Mouse (Mus musculus) lung, embryonic 14.5 days (tissue): Measurements from ENCODE around the gene Kif21b. TPM values are rescaled to one million over a fixed set of nuclear protein-coding genes. Genes with fewer than 3 reads are reported as not detected.
A peak's percentile ranks its signal among the peaks of the same experiment; 100 is the strongest.

Source experiments
- ATAC-seq: fragments of 200-750 bp; cut with Nextera tagmentation; 2 replicates; pipeline ENCODE4 v1.8.0; 2017; ENCODE audit warnings: mild to moderate bottlenecking, moderate TSS enrichment, moderate library complexity; ENCODE audit not compliant: insufficient read depth
- DNase-seq: peaks from one replicate; pipeline ENCODE4 v3.0.0-alpha.2; 2015
- H3K27ac ChIP-seq: fragments of 300-500 bp; sonication (generic); 2 replicates; pipeline ENCODE4 v1.5.1; 2014; ENCODE audit warnings: low read depth, mild to moderate bottlenecking, moderate library complexity
- H3K27me3 ChIP-seq: fragments of 300-500 bp; sonication (generic); 2 replicates; pipeline ENCODE4 v1.6.1; 2014; ENCODE audit warnings: low read length, control low read depth; ENCODE audit not compliant: insufficient read depth
- H3K36me3 ChIP-seq: fragments of 300-500 bp; sonication (generic); 2 replicates; pipeline ENCODE4 v1.6.1; 2014; ENCODE audit warnings: control low read depth; ENCODE audit not compliant: insufficient read depth
- H3K4me1 ChIP-seq: fragments of 300-500 bp; sonication (generic); 2 replicates; pipeline ENCODE4 v1.6.1; 2014; ENCODE audit warnings: antibody characterized with exemption, control low read depth; ENCODE audit not compliant: insufficient read depth
- H3K4me2 ChIP-seq: fragments of 300-500 bp; sonication (generic); 2 replicates; pipeline ENCODE4 v1.6.1; 2014; ENCODE audit warnings: mild to moderate bottlenecking
- H3K4me3 ChIP-seq: fragments of 300-500 bp; sonication (generic); 2 replicates; pipeline ENCODE4 v1.5.1; 2014; ENCODE audit warnings: low read depth, low read length
- H3K9ac ChIP-seq: fragments of 300-500 bp; sonication (generic); 2 replicates; pipeline ENCODE4 v1.6.1; 2014
- H3K9me3 ChIP-seq: fragments of 300-500 bp; sonication (generic); 2 replicates; pipeline ENCODE4 v1.6.1; 2016; ENCODE audit warnings: low read depth, low read length, control low read depth
- CTCF ChIP-seq: IDR thresholded peaks from 2 replicates; pipeline ENCODE4 v1.5.1; 2016; ENCODE audit warnings: antibody characterized with exemption, low read depth
- WGBS: fragments of 180-500 bp; shearing (Covaris S2); extraction: QIAGEN DNeasy Blood & Tissue Kit; methylation state at CpG from one replicate; pipeline ENCODE4 v1.1.7; 2014; 5-methylcytosine and 5-hydroxymethylcytosine counted together
- polyA plus RNA-seq: library from polyadenylated mRNA; unstranded; fragments of >200 nt; fragmentation: Nextera tagmentation; extraction: Ambion mirVana; gene quantifications from 2 replicates; pipeline ENCODE4 v1.2.1, GENCODE M21; 2014

Kif21b gene
- polyA plus RNA-seq, 1 experiment from 2014 or later = 4.1 TPM

DNA sequence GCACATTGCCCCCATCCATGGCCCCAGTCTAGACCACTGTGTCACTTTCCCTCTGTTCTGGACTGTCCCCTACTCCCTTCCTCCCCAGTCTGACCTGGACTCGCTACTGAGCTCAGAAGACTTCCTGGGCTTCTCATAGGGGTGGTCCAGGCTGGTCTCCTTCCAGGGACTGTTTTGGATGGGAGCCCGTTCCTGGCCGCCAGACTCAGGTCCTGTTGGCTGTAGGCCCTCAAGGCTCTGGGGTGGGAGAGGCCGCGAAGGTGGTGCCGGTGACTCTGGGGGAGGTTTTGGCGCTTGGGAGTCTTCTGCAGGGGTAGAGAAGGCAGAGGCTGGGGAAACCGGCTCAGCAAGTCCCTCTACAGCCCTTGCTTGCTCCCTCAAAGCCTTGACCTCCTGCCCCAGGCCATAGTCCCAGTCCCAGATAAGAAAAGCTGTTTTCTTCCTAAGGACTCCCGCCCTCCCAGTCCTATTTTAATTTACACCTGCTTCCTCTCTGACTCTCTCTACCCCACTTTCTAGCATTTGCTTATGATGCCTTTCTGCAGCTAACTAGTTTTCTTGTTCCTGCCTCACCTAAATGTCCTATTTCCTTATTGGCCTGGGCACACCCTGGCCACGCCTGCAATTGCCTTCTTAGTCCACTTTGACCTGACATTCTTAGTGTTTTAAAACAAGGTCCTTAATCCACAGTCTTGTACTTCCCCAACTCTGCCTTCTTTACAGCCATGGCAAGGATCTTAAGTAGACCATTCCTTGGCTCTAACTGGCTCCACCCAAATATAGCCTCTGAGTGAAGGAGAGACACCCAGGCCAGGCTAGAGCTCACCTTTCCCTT is 89.1 kb downstream of the Kif21b start:
- Histone ChIP-seq H3K4me1 (peaks cover 3% of the 10 kb centered on the region; the same call in 1 of the 2 replicates), H3K36me3 (peaks cover 66% of the 10 kb centered on the region), H3K9ac (no peak overlapping the region), H3K4me2 (no peak overlapping the region), H3K9me3 (no peaks in the 10 kb centered on the region), H3K27ac (no peak overlapping the region; the same call in 1 of the 2 replicates), H3K4me3 (no peak overlapping the region), H3K27me3 (no peaks in the 10 kb centered on the region)
- TF ChIP-seq CTCF = no peak
- peak; percentile 52 for DNase-seq
- WGBS = 56% methylated on average over 10 of the region's 10 CpGs
- ATAC-seq = no peak

DNA sequence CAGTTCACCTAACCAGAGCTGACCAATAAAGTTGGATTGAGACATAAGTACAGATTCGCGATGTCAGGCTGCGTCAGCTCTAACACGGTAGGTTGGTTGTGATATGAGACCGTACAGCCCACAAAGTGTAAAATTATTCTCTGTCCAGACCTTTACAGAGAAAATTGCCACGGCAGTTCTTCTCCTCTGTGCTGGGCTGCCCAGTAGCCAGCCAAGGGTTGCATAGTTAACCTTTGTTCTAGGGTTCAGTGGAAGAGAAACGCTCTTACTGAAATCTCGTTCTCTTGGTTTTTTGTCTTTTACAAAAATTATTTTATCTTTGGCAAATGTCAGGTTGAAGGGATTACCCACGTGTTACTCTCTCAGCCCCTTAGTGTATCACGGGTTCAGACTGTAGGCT is 91.2 kb downstream of the Kif21b start:
- no peak overlapping the region for H3K9ac ChIP-seq
- no peak overlapping the region for H3K27ac ChIP-seq
- no peak for TF ChIP-seq CTCF
- H3K9me3 ChIP-seq = no peaks in the 10 kb centered on the region
- ATAC-seq = no peak
- no peak overlapping the region for H3K4me2 ChIP-seq
- no peak overlapping the region for H3K4me3 ChIP-seq
- no peaks in the 10 kb centered on the region for H3K27me3 ChIP-seq
- H3K36me3 ChIP-seq = peaks cover 76% of the 10 kb centered on the region
- 64% methylated on average over 10 of the region's 10 CpGs for WGBS
- H3K4me1 ChIP-seq = peaks cover 4% of the 10 kb centered on the region
- no peak for DNase-seq

DNA sequence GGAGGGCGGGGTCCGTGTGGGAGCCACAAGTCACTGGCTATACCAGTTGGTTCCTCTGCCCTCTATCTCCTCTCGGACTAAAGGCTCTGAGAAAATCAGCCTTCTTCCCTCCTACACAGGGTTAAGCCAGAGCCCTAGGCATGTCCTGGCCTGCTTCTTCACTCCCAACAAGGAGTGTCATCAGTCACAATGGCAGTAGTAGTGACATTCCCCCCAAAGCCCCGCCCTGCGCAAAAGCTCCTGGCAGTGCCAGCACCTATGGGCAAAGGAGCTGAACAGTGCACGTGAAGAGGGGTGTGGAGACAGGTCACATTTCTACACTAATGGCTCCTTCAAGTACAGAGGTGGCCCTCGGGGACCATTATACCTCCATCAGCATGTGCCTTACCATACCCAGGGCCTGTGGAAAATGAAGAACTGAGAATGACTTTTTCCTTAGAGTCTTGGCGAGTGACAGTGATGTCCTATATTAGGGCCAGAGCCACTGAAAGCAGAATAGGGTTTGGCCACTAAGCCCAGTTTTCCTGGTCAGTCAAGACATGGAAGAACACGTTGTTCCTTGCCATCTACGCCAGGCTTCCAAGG is 92.7 kb downstream of the Kif21b start:
- no peaks in the 10 kb centered on the region for H3K27me3 ChIP-seq
- H3K9ac ChIP-seq = no peak overlapping the region
- no peak overlapping the region for H3K4me2 ChIP-seq
- peaks cover 64% of the 10 kb centered on the region for H3K36me3 ChIP-seq
- no peak for DNase-seq
- WGBS = 87% methylated on average over 10 of the region's 10 CpGs
- no peak for ATAC-seq
- no peak overlapping the region for H3K4me3 ChIP-seq
- H3K4me1 ChIP-seq = peaks cover 18% of the 10 kb centered on the region
- no peaks in the 10 kb centered on the region for H3K9me3 ChIP-seq
- no peak overlapping the region for H3K27ac ChIP-seq
- no peak for TF ChIP-seq CTCF

- Histone ChIP-seq H3K4me2 (no peak overlapping the region), H3K9ac (no peak overlapping the region), H3K9me3 (no peaks in the 10 kb centered on the region), H3K27ac (no peak overlapping the region), H3K27me3 (no peaks in the 10 kb centered on the region), H3K4me3 (no peak overlapping the region), H3K36me3 (peaks cover 56% of the 10 kb centered on the region), H3K4me1 (peaks cover 25% of the 10 kb centered on the region)
- TF ChIP-seq CTCF = no peak
- WGBS = 93% methylated on average over 8 of the region's 8 CpGs
- DNase-seq = no peak
- ATAC-seq = no peak
Observed at GRCm38 (mm10) chr1:136225846-136226245, 94.7 kb downstream of the Kif21b start.

GRCm38 (mm10) chr1:136226626-136227025 is 95.4 kb downstream of the Kif21b start:
- Histone ChIP-seq H3K4me1 (peaks cover 24% of the 10 kb centered on the region), H3K9ac (no peak overlapping the region), H3K4me2 (no peak overlapping the region), H3K27me3 (no peaks in the 10 kb centered on the region), H3K27ac (no peak overlapping the region), H3K4me3 (no peak overlapping the region), H3K9me3 (no peaks in the 10 kb centered on the region), H3K36me3 (peaks cover 53% of the 10 kb centered on the region)
- no peak for TF ChIP-seq CTCF
- DNase-seq (no peak), ATAC-seq (no peak)
- WGBS = 79% methylated on average over 8 of the region's 8 CpGs

Other genes starting within 250 kb of the Kif21b start
- 0.09 TPM in 1 of 2 replicates, not detected in the other for gene Pkp1, start 212.2 kb upstream of the Kif21b start, polyA plus RNA-seq
- not detected in 2 replicates for gene Igfn1, start 125.0 kb upstream of the Kif21b start, polyA plus RNA-seq
- 72.7 and 76.3 TPM in 2 replicates for gene Tmem9, start 123.2 kb upstream of the Kif21b start, polyA plus RNA-seq
- gene Ascl5, start 80.6 kb upstream of the Kif21b start, polyA plus RNA-seq = not detected in 2 replicates
- gene Cacna1s, start 78.6 kb upstream of the Kif21b start, polyA plus RNA-seq = not detected in 2 replicates
- 0.18 TPM in 1 of 2 replicates, not detected in the other for gene Mroh3, start 81.4 kb downstream of the Kif21b start, polyA plus RNA-seq
- gene Inava, start 102.9 kb downstream of the Kif21b start, polyA plus RNA-seq = 15.1 and 15.9 TPM in 2 replicates
- gene Gpr25, start 129.5 kb downstream of the Kif21b start, polyA plus RNA-seq = not detected in 2 replicates
- gene Camsap2, start 214.7 kb downstream of the Kif21b start, polyA plus RNA-seq = 18.2 and 20.0 TPM in 2 replicates